Mouse (Mus musculus) heart, postnatal 0 days (tissue): Measurements from ENCODE around the gene Scfd2. TPM values are rescaled to one million over a fixed set of nuclear protein-coding genes. Genes with fewer than 3 reads are reported as not detected.

Experiments
- ATAC-seq: fragments of 200-750 bp; cut with Nextera tagmentation; 2 replicates; pipeline ENCODE4 v1.8.0; 2017; ENCODE audit warnings: low read depth, moderate number of reproducible peaks, moderate library complexity; ENCODE audit not compliant: insufficient read depth
- DNase-seq: peaks from one replicate; pipeline ENCODE4 v3.0.0-alpha.2; 2016; ENCODE audit warnings: low spot score
- H3K27ac ChIP-seq: fragments of 300-500 bp; sonication (generic); 2 replicates; pipeline ENCODE4 v1.5.1; 2014; ENCODE audit warnings: low read depth, mild to moderate bottlenecking
- H3K27me3 ChIP-seq: fragments of 300-500 bp; sonication (generic); 2 replicates; pipeline ENCODE4 v1.6.1; 2014; ENCODE audit warnings: low read length, mixed read lengths; ENCODE audit not compliant: control insufficient read depth, insufficient read depth
- H3K36me3 ChIP-seq: fragments of 300-500 bp; sonication (generic); replicated peaks from 2 replicates; pipeline ENCODE4 v1.6.1; 2014; ENCODE audit warnings: low read length, mixed read lengths; ENCODE audit not compliant: control insufficient read depth, insufficient read depth
- H3K4me1 ChIP-seq: fragments of 300-500 bp; sonication (generic); 2 replicates; pipeline ENCODE4 v1.6.1; 2014; ENCODE audit warnings: antibody characterized with exemption; ENCODE audit not compliant: control insufficient read depth, insufficient read depth
- H3K4me2 ChIP-seq: fragments of 300-500 bp; sonication (generic); 2 replicates; pipeline ENCODE4 v1.6.1; 2014; ENCODE audit warnings: low read depth, mild to moderate bottlenecking, low read length, moderate library complexity
- H3K4me3 ChIP-seq: fragments of 300-500 bp; sonication (generic); 2 replicates; pipeline ENCODE4 v1.5.1; 2014; ENCODE audit warnings: low read depth, low read length
- H3K9ac ChIP-seq: fragments of 300-500 bp; sonication (generic); replicated peaks from 2 replicates; pipeline ENCODE4 v1.6.1; 2014; ENCODE audit warnings: low read depth, low read length, mixed read lengths
- H3K9me3 ChIP-seq: fragments of 300-500 bp; sonication (generic); replicated peaks from 2 replicates; pipeline ENCODE4 v1.6.1; 2016; ENCODE audit warnings: low read length; ENCODE audit not compliant: control insufficient read depth
- CTCF ChIP-seq: IDR thresholded peaks from 2 replicates; pipeline ENCODE4 v1.5.1; 2016; ENCODE audit warnings: antibody characterized with exemption, control low read depth, low read depth
- EP300 ChIP-seq: IDR thresholded peaks from 2 replicates; pipeline ENCODE4 v1.6.1; 2016; ENCODE audit warnings: antibody characterized with exemption, low read depth
- WGBS: fragments of 180-500 bp; shearing (Covaris S2); extraction: QIAGEN DNeasy Blood & Tissue Kit; methylation state at CpG from one replicate; pipeline ENCODE4 v1.1.7; 2014; 5-methylcytosine and 5-hydroxymethylcytosine counted together
- polyA plus RNA-seq: library from polyadenylated mRNA; unstranded; fragments of >200 nt; fragmentation: Nextera tagmentation; extraction: Ambion mirVana; gene quantifications from 2 replicates; pipeline ENCODE4 v1.2.1, GENCODE M21; 2015
- total RNA-seq: library from RNA; depleted of rRNA; stranded (reverse); fragments of >200 nt; gene quantifications from 2 replicates; pipeline ENCODE4 v1.2.3, GENCODE M21; 2014; ENCODE audit warnings: low replicate concordance

Scfd2 gene
- total and polyA plus RNA-seq, 2 experiments from 2014 or later = 14.2 to 24.3 TPM

- no peak overlapping the region for H3K4me2 ChIP-seq
- H3K27me3 ChIP-seq = no peaks in the 10 kb centered on the region
- peak overlapping the region; percentile 55 for H3K27ac ChIP-seq
- no peaks in the 10 kb centered on the region for H3K9me3 ChIP-seq
- H3K36me3 ChIP-seq = no peaks in the 10 kb centered on the region
- H3K9ac ChIP-seq = no peak overlapping the region
- H3K4me3 ChIP-seq = no peak overlapping the region
- H3K4me1 ChIP-seq = peaks cover 17% of the 10 kb centered on the region
- 48% methylated on average over 7 of the region's 7 CpGs for WGBS
- TF ChIP-seq CTCF = no peak
- DNase-seq (no peak), ATAC-seq (peak; percentile 45; the same call in 1 of the 2 replicates)
Observed at GRCm38 (mm10) chr5:74285764-74286163, 245.8 kb downstream of the Scfd2 start.

- H3K4me1 ChIP-seq = peaks cover 18% of the 10 kb centered on the region
- H3K9me3 ChIP-seq = no peaks in the 10 kb centered on the region
- H3K4me3 ChIP-seq = no peak overlapping the region
- DNase-seq (no peak), ATAC-seq (no peak)
- no peaks in the 10 kb centered on the region for H3K27me3 ChIP-seq
- no peak overlapping the region for H3K4me2 ChIP-seq
- TF ChIP-seq EP300 (no peak), CTCF (no peak)
- WGBS = 80% methylated on average over 2 of the region's 2 CpGs
- peak overlapping the region; percentile 55; the same call in 1 of the 2 replicates for H3K27ac ChIP-seq
- H3K9ac ChIP-seq = no peak overlapping the region
- H3K36me3 ChIP-seq = no peaks in the 10 kb centered on the region
Observed at GRCm38 (mm10) chr5:74285289-74285688, 246.3 kb downstream of the Scfd2 start.

- DNase-seq (peak; percentile 61), ATAC-seq (peak; percentile 78)
- Histone ChIP-seq H3K36me3 (no peaks in the 10 kb centered on the region), H3K4me3 (no peak overlapping the region), H3K27me3 (no peaks in the 10 kb centered on the region), H3K4me1 (peaks cover 18% of the 10 kb centered on the region), H3K4me2 (no peak overlapping the region), H3K9ac (no peak overlapping the region), H3K9me3 (no peaks in the 10 kb centered on the region), H3K27ac (no peak overlapping the region)
- TF ChIP-seq EP300 (no peak), CTCF (peak; percentile 84)
- WGBS = 31% methylated on average over 8 of the region's 8 CpGs
Observed at GRCm38 (mm10) chr5:74283545-74283944, 248.0 kb downstream of the Scfd2 start.

- no peak overlapping the region for H3K4me3 ChIP-seq
- 35% methylated on average over 8 of the region's 8 CpGs for WGBS
- no peaks in the 10 kb centered on the region for H3K27me3 ChIP-seq
- TF ChIP-seq EP300 = no peak
- no peak for TF ChIP-seq CTCF
- no peaks in the 10 kb centered on the region for H3K9me3 ChIP-seq
- no peak for DNase-seq
- H3K27ac ChIP-seq = 0 out of 2 replicates have a peak overlapping the region, but pooled peaks have one; percentile 16
- no peak overlapping the region for H3K9ac ChIP-seq
- no peak; the same call in 1 of the 2 replicates for ATAC-seq
- H3K4me1 ChIP-seq = peaks cover 23% of the 10 kb centered on the region
- H3K36me3 ChIP-seq = no peaks in the 10 kb centered on the region
- no peak overlapping the region for H3K4me2 ChIP-seq
Observed at GRCm38 (mm10) chr5:74281480-74281879, 250.1 kb downstream of the Scfd2 start.

- ATAC-seq (no peak), DNase-seq (no peak)
- Histone ChIP-seq H3K9ac (no peak overlapping the region), H3K4me3 (no peak overlapping the region), H3K4me1 (peaks cover 17% of the 10 kb centered on the region), H3K27me3 (no peaks in the 10 kb centered on the region), H3K27ac (no peak overlapping the region), H3K4me2 (no peak overlapping the region), H3K9me3 (no peaks in the 10 kb centered on the region), H3K36me3 (no peaks in the 10 kb centered on the region)
- whole genome bisulfite sequencing = 61% methylated on average over 7 of the region's 7 CpGs
- TF ChIP-seq CTCF (no peak), EP300 (no peak)
Observed at GRCm38 (mm10) chr5:74279673-74280072, 251.9 kb downstream of the Scfd2 start.

GRCm38 (mm10) chr5:74278428-74278827, 253.1 kb downstream of the Scfd2 start:
- no peak for ATAC-seq
- TF ChIP-seq CTCF = no peak
- no peak for TF ChIP-seq EP300
- H3K9me3 ChIP-seq = no peaks in the 10 kb centered on the region
- H3K27me3 ChIP-seq = no peaks in the 10 kb centered on the region
- DNase-seq = no peak
- peaks cover 20% of the 10 kb centered on the region for H3K4me1 ChIP-seq
- H3K4me2 ChIP-seq = no peak overlapping the region
- no peak overlapping the region for H3K9ac ChIP-seq
- H3K36me3 ChIP-seq = no peaks in the 10 kb centered on the region
- H3K4me3 ChIP-seq = no peak overlapping the region
- no peak overlapping the region for H3K27ac ChIP-seq
- 68% methylated on average over 7 of the region's 7 CpGs for WGBS
